Mouse (Mus musculus): Measurements from ENCODE around the gene Ell.

GRCm38 (mm10) chr8:70494416-70494945, 44.8 kb upstream of the Ell start:
- no peak for TF ChIP-seq CTCF (IDR thresholded peaks at IDR 0.05; ENCODE audit: control insufficient read depth, insufficient read depth, low read length)
- no peak for TF ChIP-seq POLR2A (IDR thresholded peaks at IDR 0.05; ENCODE audit: borderline replicate concordance, control insufficient read depth, low read depth, low read length)

Measured in bone marrow, adult 2 months (tissue).